Mouse (Mus musculus) cerebellum, adult 2 months (tissue): ENCODE data around the gene Ptger4. TPM values are rescaled to one million over a fixed set of nuclear protein-coding genes. Genes with fewer than 3 reads are reported as not detected.

Experiments
- DNase-seq, 2 experiments: peaks; one replicate each; pipeline ENCODE4 v3.0.0; 2021
- H3K27ac ChIP-seq: fragments of 200-500 bp; 2 replicates; pipeline ENCODE4 v1.5.1; 2012; ENCODE audit warnings: low read length, control low read depth, inconsistent platforms; ENCODE audit not compliant: insufficient read depth
- H3K27me3 ChIP-seq: fragments of 200-500 bp; 2 replicates; pipeline ENCODE4 v1.6.1; 2012; ENCODE audit warnings: inconsistent platforms, mild to moderate bottlenecking, low read length, moderate library complexity; ENCODE audit not compliant: control insufficient read depth, insufficient read depth
- H3K4me1 ChIP-seq: fragments of 200-500 bp; 2 replicates; pipeline ENCODE4 v1.6.1; 2011; ENCODE audit warnings: low read length; ENCODE audit not compliant: control insufficient read depth, insufficient read depth
- H3K4me3 ChIP-seq: fragments of 200-500 bp; replicated peaks from 2 replicates; pipeline ENCODE3; 2011; ENCODE audit warnings: mild to moderate bottlenecking, low read depth, low read length, control low read depth; ENCODE audit not compliant: insufficient read depth
- CTCF ChIP-seq: fragments of 200-500 bp; IDR thresholded peaks from 2 replicates; pipeline ENCODE4 v1.5.1; 2011; ENCODE audit warnings: low read depth, mild to moderate bottlenecking, control low read depth, low read length, moderate library complexity, borderline replicate concordance; ENCODE audit not compliant: insufficient read depth
- POLR2A ChIP-seq: fragments of 200-500 bp; IDR thresholded peaks from 2 replicates; pipeline ENCODE4 v1.6.1; 2011; ENCODE audit warnings: low read length, control low read depth, borderline replicate concordance; ENCODE audit not compliant: insufficient read depth
- WGBS: fragments of 180-500 bp; shearing (Covaris S2); methylation state at CpG from one replicate; pipeline ENCODE4 v1.1.7; 2018; 5-methylcytosine and 5-hydroxymethylcytosine counted together
- polyA plus RNA-seq: library from polyadenylated mRNA; depleted of rRNA; stranded (reverse); fragments of >200 nt; gene quantifications from 2 replicates; pipeline ENCODE4 v1.2.3, GENCODE M21; 2012; rRNA removed

Ptger4 gene
- polyA plus RNA-seq, 1 experiment, result 1.2 TPM

DNA sequence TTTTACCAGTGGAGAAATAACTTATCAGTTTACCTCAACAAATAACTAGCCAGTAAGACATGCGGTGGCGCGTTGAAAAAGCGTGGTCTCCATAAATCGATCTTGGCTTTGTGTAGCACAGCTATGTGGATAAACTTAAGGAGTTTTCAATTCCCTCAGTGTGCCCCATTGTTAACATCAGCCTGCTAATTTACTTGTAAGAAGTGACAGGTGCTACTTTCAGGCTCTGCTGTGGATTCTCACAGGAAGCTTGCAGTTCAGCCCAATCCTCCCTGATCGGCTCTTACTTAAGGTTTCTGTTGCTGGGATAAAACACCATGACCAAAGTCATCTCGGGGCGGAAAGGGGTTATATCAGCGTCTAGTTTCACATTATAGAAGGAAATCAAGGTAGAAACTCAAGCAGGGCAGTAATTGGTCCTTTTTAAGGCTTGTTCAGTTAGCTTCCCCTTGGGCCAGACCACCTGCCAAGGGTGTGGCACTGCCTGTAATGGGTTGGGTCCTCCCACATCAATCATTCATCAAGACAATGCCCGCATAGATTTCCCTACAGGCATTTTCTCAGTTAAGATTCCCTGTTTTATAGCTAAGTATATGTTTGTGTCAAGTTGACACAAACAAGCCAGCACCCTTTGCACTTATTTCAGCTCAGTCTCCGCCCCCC is 59.2 kb downstream of the Ptger4 start:
- peak; percentile 23 to 32 for DNase-seq

DNA sequence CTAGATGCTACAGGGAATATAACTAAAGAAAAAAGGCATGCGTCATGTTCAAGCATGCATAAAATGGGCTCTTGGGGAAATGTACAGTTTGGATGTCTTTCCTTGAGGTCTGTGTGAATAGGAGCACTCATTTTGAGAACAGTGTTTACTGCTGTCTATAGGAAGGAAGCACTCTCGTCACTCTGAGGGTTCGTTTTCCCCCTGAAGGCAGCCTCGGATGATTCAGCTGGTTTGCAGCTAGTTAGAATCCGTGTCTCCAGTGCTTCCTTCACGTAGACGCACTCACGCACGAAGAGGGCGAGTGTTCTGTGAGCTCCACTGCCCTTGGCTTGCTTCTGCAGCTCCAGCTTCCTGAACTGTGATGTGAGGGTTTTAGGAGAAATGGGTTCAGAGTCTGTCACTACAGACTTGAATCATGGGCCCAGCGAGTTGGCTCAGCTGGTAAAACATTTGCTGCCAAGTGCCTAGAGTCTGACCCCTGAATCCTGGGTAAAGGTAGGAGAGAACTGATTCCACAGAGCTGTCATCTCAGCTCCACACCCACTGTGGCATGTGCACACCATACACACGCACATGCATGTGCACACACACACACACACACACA is 70.7 kb downstream of the Ptger4 start:
- no peaks in the 10 kb centered on the region for H3K4me1 ChIP-seq
- TF ChIP-seq POLR2A (no peak), CTCF (no peak)
- DNase-seq, result no peak
- H3K27me3 ChIP-seq, result no peaks in the 10 kb centered on the region
- no peak overlapping the region for H3K4me3 ChIP-seq
- H3K27ac ChIP-seq, result no peak overlapping the region
- 91% methylated on average over 12 of the region's 12 CpGs for WGBS

More for the DNA sequence above, 59.2 kb downstream of the Ptger4 start:
- Histone ChIP-seq H3K4me3 (peak overlapping the region; percentile 81), H3K27ac (peak overlapping the region; percentile 12; the same call in 1 of the 2 replicates), H3K4me1 (0 out of 2 replicates have a peak, but pooled peaks cover 3% of the 10 kb centered on the region), H3K27me3 (no peaks in the 10 kb centered on the region)
- WGBS, result 42% methylated on average over 11 of the region's 11 CpGs
- TF ChIP-seq CTCF, result no peak
- no peak for TF ChIP-seq POLR2A

DNA sequence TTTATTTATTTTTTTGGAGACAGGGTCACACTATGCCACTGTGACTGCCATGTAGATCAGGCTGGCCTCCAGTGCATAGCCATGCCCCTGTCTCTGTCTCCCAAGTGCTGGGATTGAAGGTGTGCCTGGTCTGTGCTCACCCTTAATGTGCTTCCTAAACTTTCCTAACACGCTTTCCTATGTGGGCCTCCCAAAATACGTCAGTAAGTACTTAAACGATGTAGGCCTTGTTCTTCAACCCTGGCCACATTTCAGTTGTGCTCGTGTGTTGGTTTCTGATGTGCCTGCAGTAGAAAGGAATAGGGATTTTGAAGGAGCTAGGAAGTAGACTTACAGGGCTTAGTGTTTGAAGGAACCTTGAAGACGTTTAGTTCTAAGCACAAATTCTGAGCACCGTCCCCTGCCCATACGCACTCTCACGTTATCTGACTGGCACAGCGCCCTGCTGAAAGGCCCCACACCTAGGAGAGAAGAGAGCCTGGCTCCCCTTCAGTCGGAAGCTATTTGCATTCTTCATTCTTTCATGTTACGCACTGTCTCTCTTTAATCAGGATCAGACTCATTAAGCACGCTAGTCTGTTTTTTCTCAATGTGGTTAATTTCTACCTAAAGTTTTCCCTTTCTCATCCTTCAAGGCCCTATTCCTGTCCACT is 78.7 kb downstream of the Ptger4 start:
- H3K4me1 ChIP-seq, result no peaks in the 10 kb centered on the region
- no peak for TF ChIP-seq CTCF
- TF ChIP-seq POLR2A, result no peak
- 85% methylated on average over 12 of the region's 12 CpGs for WGBS
- no peak overlapping the region for H3K27ac ChIP-seq
- DNase-seq, result no peak
- H3K4me3 ChIP-seq, result no peak overlapping the region
- no peaks in the 10 kb centered on the region for H3K27me3 ChIP-seq

DNA sequence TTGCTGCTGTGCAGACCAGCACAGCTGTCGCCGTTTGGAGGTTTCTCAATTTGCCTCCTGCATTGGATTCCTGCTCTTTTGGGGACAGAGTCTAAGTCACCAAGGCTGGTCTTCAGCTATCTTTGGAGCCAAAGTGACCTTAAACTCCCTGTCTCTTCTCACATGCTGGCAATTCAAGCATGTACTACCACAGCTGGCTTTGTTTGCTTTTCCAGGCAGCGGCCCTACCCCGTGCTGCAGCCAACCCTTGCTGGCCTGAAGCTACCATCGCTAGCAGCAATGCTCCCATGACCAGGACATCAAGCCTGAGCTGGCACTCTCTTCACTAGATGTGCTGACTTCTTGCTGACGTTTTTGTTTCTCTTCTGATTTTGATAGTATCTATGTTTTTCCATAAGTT is 85.2 kb downstream of the Ptger4 start:
- DNase-seq, result no peak
- Histone ChIP-seq H3K4me1 (no peaks in the 10 kb centered on the region; the same call in 1 of the 2 replicates), H3K27me3 (no peaks in the 10 kb centered on the region), H3K27ac (no peak overlapping the region), H3K4me3 (no peak overlapping the region)
- TF ChIP-seq POLR2A (no peak), CTCF (no peak)
- 51% methylated on average over 6 of the region's 6 CpGs for WGBS

DNA sequence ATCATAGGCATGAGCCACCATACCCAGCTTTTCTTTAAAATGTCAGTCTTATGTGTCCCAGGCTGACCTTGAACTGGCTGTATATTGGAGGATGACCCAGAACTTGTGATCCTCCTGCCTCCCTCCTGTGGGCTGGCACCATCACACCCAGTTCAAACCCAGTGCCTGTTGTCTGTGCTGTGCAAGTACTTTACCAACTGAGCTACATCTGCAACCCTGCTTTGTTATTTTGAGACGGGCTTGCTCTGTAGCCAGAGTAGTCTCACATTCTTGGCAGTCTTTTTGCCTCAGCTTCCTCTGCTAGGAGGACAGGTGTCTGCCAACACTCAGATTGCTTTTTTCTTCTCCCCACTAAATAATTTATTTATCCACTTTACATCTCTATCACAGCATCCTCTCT is 86.6 kb downstream of the Ptger4 start:
- 11% methylated on average over 1 of the region's 1 CpGs for WGBS
- TF ChIP-seq CTCF (no peak), POLR2A (no peak)
- Histone ChIP-seq H3K4me1 (no peaks in the 10 kb centered on the region; the same call in 1 of the 2 replicates), H3K4me3 (no peak overlapping the region), H3K27me3 (no peaks in the 10 kb centered on the region), H3K27ac (no peak overlapping the region)
- no peak for DNase-seq

Other genes with a start within 250 kb of the Ptger4 start
- 0.03 and 0.07 TPM in 2 replicates for gene C7, start 180.4 kb downstream of the Ptger4 start, polyA plus RNA-seq
- 0.59 and 0.70 TPM in 2 replicates for gene Card6, start 135.6 kb downstream of the Ptger4 start, polyA plus RNA-seq
- gene Rpl37, start 127.5 kb downstream of the Ptger4 start, polyA plus RNA-seq, result 845 and 981 TPM in 2 replicates
- gene Prkaa1, start 100.3 kb downstream of the Ptger4 start, polyA plus RNA-seq, result 19.5 and 20.6 TPM in 2 replicates
- gene Ttc33, start 58.7 kb downstream of the Ptger4 start, polyA plus RNA-seq, result 55.4 and 59.6 TPM in 2 replicates